8 mouse cellular contexts compared by ENCODE assay signal in genomic region chr7:112696777-112697161, GRCm38 (mm10). TPM values are rescaled to one million over a fixed set of nuclear protein-coding genes. Genes with fewer than 3 reads are reported as not detected.
DNase-seq lines count a peak whose midpoint lies in the region; ATAC-seq and TF ChIP-seq lines count a peak whose summit lies in the region.

No protein-coding gene starts in this region.

- ATAC-seq in kidney, postnatal 0 days (replicated peaks; ENCODE audit: low FRiP score, low read depth) = no peak
- no peak for ATAC-seq in embryonic facial prominence, embryonic 12.5 days (ENCODE audit: insufficient number of reproducible peaks, insufficient read depth, low FRiP score, low TSS enrichment)
- ATAC-seq in forebrain, embryonic 16.5 days = no peak
- ATAC-seq in limb, embryonic 15.5 days (ENCODE audit: insufficient number of reproducible peaks, low FRiP score, low TSS enrichment, low read depth) = no peak

- H3K27me3 ChIP-seq in kidney, postnatal 0 days (ENCODE audit: insufficient read depth, low read length) = no peaks in the 10 kb centered on the region
- H3K27me3 ChIP-seq in embryonic facial prominence, embryonic 12.5 days = no peaks in the 10 kb centered on the region
- no peaks in the 10 kb centered on the region for H3K27me3 ChIP-seq in forebrain, embryonic 16.5 days (replicated peaks; ENCODE audit: control insufficient read depth, insufficient read depth, low read length)
- H3K27me3 ChIP-seq in limb, embryonic 15.5 days = no peaks in the 10 kb centered on the region

- TF ChIP-seq CTCF in kidney, postnatal 0 days (IDR thresholded peaks at IDR 0.05; ENCODE audit: low read depth) = no peak

- 32% methylated on average over 4 of the region's 4 CpGs for WGBS in kidney, postnatal 0 days
- WGBS in embryonic facial prominence, embryonic 12.5 days = 31% methylated on average over 4 of the region's 4 CpGs
- WGBS in forebrain, embryonic 16.5 days = 45% methylated on average over 4 of the region's 4 CpGs
- WGBS in limb, embryonic 15.5 days = 32% methylated on average over 4 of the region's 4 CpGs

- DNase-seq in kidney, postnatal 0 days (ENCODE audit: low spot score) = no peak
- DNase-seq in kidney, adult 11 months = no peak
- no peak for DNase-seq in retina, postnatal 1 day
- no peak for DNase-seq in frontal cortex, postnatal 10 days (ENCODE audit: low spot score in 2 of 2)
- no peak for DNase-seq in thymus, postnatal 4 days

- peaks cover 62% of the 10 kb centered on the region for H3K4me1 ChIP-seq in kidney, postnatal 0 days (replicated peaks; ENCODE audit: insufficient read depth, low read length)
- H3K4me1 ChIP-seq in embryonic facial prominence, embryonic 12.5 days = peaks cover 79% of the 10 kb centered on the region
- H3K4me1 ChIP-seq in forebrain, embryonic 16.5 days (replicated peaks; ENCODE audit: control insufficient read depth, insufficient read depth, low read length) = peaks cover 39% of the 10 kb centered on the region
- peaks cover 57% of the 10 kb centered on the region for H3K4me1 ChIP-seq in limb, embryonic 15.5 days

- no peaks in the 10 kb centered on the region for H3K36me3 ChIP-seq in kidney, postnatal 0 days (ENCODE audit: insufficient read depth, low read length)
- no peaks in the 10 kb centered on the region for H3K36me3 ChIP-seq in embryonic facial prominence, embryonic 12.5 days
- no peaks in the 10 kb centered on the region for H3K36me3 ChIP-seq in forebrain, embryonic 16.5 days (ENCODE audit: control insufficient read depth, insufficient read depth)
- no peaks in the 10 kb centered on the region for H3K36me3 ChIP-seq in limb, embryonic 15.5 days

- peak overlapping the region; percentile 90 for H3K27ac ChIP-seq in kidney, postnatal 0 days
- peak overlapping the region; percentile 90 for H3K27ac ChIP-seq in embryonic facial prominence, embryonic 12.5 days
- peak overlapping the region; percentile 25; the same call in 1 of the 2 replicates for H3K27ac ChIP-seq in forebrain, embryonic 16.5 days (ENCODE audit: low read length)
- H3K27ac ChIP-seq in limb, embryonic 15.5 days = peak overlapping the region; percentile 87

- H3K4me3 ChIP-seq in kidney, postnatal 0 days (replicated peaks; ENCODE audit: low read depth, low read length) = no peak overlapping the region
- no peak overlapping the region for H3K4me3 ChIP-seq in embryonic facial prominence, embryonic 12.5 days
- no peak overlapping the region for H3K4me3 ChIP-seq in forebrain, embryonic 16.5 days (replicated peaks; ENCODE audit: low read length)
- no peak overlapping the region for H3K4me3 ChIP-seq in limb, embryonic 15.5 days

- H3K9me3 ChIP-seq in kidney, postnatal 0 days (replicated peaks; ENCODE audit: low read length) = no peaks in the 10 kb centered on the region
- no peaks in the 10 kb centered on the region for H3K9me3 ChIP-seq in embryonic facial prominence, embryonic 12.5 days
- H3K9me3 ChIP-seq in forebrain, embryonic 16.5 days (ENCODE audit: control insufficient read depth, low read length) = no peaks in the 10 kb centered on the region
- no peaks in the 10 kb centered on the region for H3K9me3 ChIP-seq in limb, embryonic 15.5 days

- H3K4me2 ChIP-seq in kidney, postnatal 0 days (ENCODE audit: low read length) = peak overlapping the region; percentile 29; the same call in 1 of the 2 replicates
- H3K4me2 ChIP-seq in embryonic facial prominence, embryonic 12.5 days (replicated peaks) = peak overlapping the region; percentile 26; the same call in 1 of the 2 replicates
- H3K4me2 ChIP-seq in forebrain, embryonic 16.5 days (ENCODE audit: low read length) = peak overlapping the region; percentile 0; the same call in 1 of the 2 replicates
- 0 out of 2 replicates have a peak overlapping the region, but pooled peaks have one; percentile 24 for H3K4me2 ChIP-seq in limb, embryonic 15.5 days

- H3K9ac ChIP-seq in kidney, postnatal 0 days (ENCODE audit: low read depth, low read length) = 0 out of 2 replicates have a peak overlapping the region, but pooled peaks have one; percentile 6
- H3K9ac ChIP-seq in embryonic facial prominence, embryonic 12.5 days = no peak overlapping the region
- H3K9ac ChIP-seq in forebrain, embryonic 16.5 days (replicated peaks; ENCODE audit: low read depth, low read length) = no peak overlapping the region; the same call in 1 of the 2 replicates
- H3K9ac ChIP-seq in limb, embryonic 15.5 days = no peak overlapping the region

RNA-seq across cellular contexts. Expression of gene Tead1, which starts 17.7 kb away (rescaled TPM):
- 14.9 and 17.1 TPM in 2 replicates for polyA plus RNA-seq in kidney, postnatal 0 days (2015; fragmentation: Nextera tagmentation; extraction: Ambion mirVana)
- 32.8 and 40.0 TPM in 2 replicates for polyA plus RNA-seq in embryonic facial prominence, embryonic 12.5 days (2016; fragmentation: Nextera tagmentation; extraction: Ambion mirVana)
- polyA plus RNA-seq in forebrain, embryonic 16.5 days (2015; fragmentation: Nextera tagmentation; extraction: Ambion mirVana) = 10.3 and 17.6 TPM in 2 replicates
- polyA plus RNA-seq in limb, embryonic 15.5 days (2015; fragmentation: Nextera tagmentation; extraction: Ambion mirVana) = 22.6 and 24.5 TPM in 2 replicates

Comparison
In these comparisons a context has a peak if more than half of its experiments do, and no peak if none do; other contexts are left out.
1. H3K27ac ChIP-seq: peak in every context shown above with its lines; median percentile 90 in kidney, postnatal 0 days; 90 in embryonic facial prominence, embryonic 12.5 days; 87 in limb, embryonic 15.5 days; 25 in forebrain, embryonic 16.5 days.